Mouse (Mus musculus) thymus, postnatal 36 days (tissue): ENCODE measurements around the gene Tspan11.

Experiments used
- DNase-seq, 2 experiments: peaks; one replicate each; pipeline ENCODE4 v3.0.0; 2022; ENCODE audit warnings: mixed read lengths in 2 of 2

Gene Tspan11

GRCm38 (mm10) chr6:127942421-127942820, 55.0 kb downstream of the Tspan11 start:
- DNase-seq, result no peak

GRCm38 (mm10) chr6:127945725-127946124, 58.3 kb downstream of the Tspan11 start:
- peak; percentile 33 to 50 for DNase-seq

GRCm38 (mm10) chr6:127948656-127949055, 61.3 kb downstream of the Tspan11 start:
- DNase-seq, result no peak

- no peak for DNase-seq
Measured at GRCm38 (mm10) chr6:127949885-127950284, 62.5 kb downstream of the Tspan11 start.

GRCm38 (mm10) chr6:127953071-127953470, 65.7 kb downstream of the Tspan11 start:
- DNase-seq, result no peak

- no peak for DNase-seq
Measured at GRCm38 (mm10) chr6:127956172-127956571, 68.8 kb downstream of the Tspan11 start.

GRCm38 (mm10) chr6:127960203-127960602, 72.8 kb downstream of the Tspan11 start:
- no peak for DNase-seq

GRCm38 (mm10) chr6:127965497-127965896, 78.1 kb downstream of the Tspan11 start:
- DNase-seq, result no peak

- DNase-seq, result no peak
Measured at GRCm38 (mm10) chr6:127969709-127970108, 82.3 kb downstream of the Tspan11 start.

- peak; percentile 69 to 73 for DNase-seq
Measured at GRCm38 (mm10) chr6:127970120-127970519, 82.7 kb downstream of the Tspan11 start.

- no peak for DNase-seq
Measured at GRCm38 (mm10) chr6:127970848-127971247, 83.5 kb downstream of the Tspan11 start.

- no peak for DNase-seq
Measured at GRCm38 (mm10) chr6:127971931-127972330, 84.5 kb downstream of the Tspan11 start.

GRCm38 (mm10) chr6:127973553-127973952, 86.2 kb downstream of the Tspan11 start:
- no peak for DNase-seq

- DNase-seq, result no peak
Measured at GRCm38 (mm10) chr6:127974000-127974399, 86.6 kb downstream of the Tspan11 start.

GRCm38 (mm10) chr6:127976695-127977094, 89.3 kb downstream of the Tspan11 start:
- DNase-seq, result no peak

GRCm38 (mm10) chr6:127978941-127979340, 91.6 kb downstream of the Tspan11 start:
- no peak for DNase-seq

GRCm38 (mm10) chr6:127979831-127980230, 92.4 kb downstream of the Tspan11 start:
- no peak for DNase-seq

GRCm38 (mm10) chr6:127980381-127981045, 93.1 kb downstream of the Tspan11 start:
- no peak for DNase-seq

- DNase-seq, result no peak
Measured at GRCm38 (mm10) chr6:127981176-127981575, 93.8 kb downstream of the Tspan11 start.

- DNase-seq, result no peak
Measured at GRCm38 (mm10) chr6:127986357-127986756, 99.0 kb downstream of the Tspan11 start.

GRCm38 (mm10) chr6:127987374-127987773, 100.0 kb downstream of the Tspan11 start:
- no peak for DNase-seq

GRCm38 (mm10) chr6:127988944-127989494, 101.6 kb downstream of the Tspan11 start:
- no peak for DNase-seq

- DNase-seq, result no peak
Measured at GRCm38 (mm10) chr6:127989624-127990212, 102.3 kb downstream of the Tspan11 start.

GRCm38 (mm10) chr6:127991509-127992176, 104.3 kb downstream of the Tspan11 start:
- peak; percentile 35 to 53 for DNase-seq
